Comparison of ENCODE assay signal across 26 mouse cellular contexts in genomic region chr3:35306013-35306412, GRCm38 (mm10).
A peak's percentile ranks its signal among the peaks of the same experiment; 100 is the strongest.
DNase-seq lines count a peak whose midpoint lies in the region; ATAC-seq and TF ChIP-seq lines count a peak whose summit lies in the region.
"Had no signal": no experiment of that assay in that cellular context is flagged by ENCODE, and none has a peak within 500 bp of the region (broad histone marks: within the 10 kb centered on the region; RNA-seq: fewer than 3 reads in every experiment).

No protein-coding gene starts in this region.

- H3K36me3 ChIP-seq in thymus, adult 2 months (ENCODE audit: control insufficient read depth, insufficient read depth, low read length), result no peaks in the 10 kb centered on the region
- H3K36me3 ChIP-seq: forebrain, embryonic 10.5 days; G1E; hindbrain, embryonic 10.5 days; hindbrain, embryonic 13.5 days had no signal

- intact Hi-C loops in heart, postnatal 14 days (cut with DNase I), result no loop called here

- no peak overlapping the region for H3K4me3 ChIP-seq in thymus, adult 2 months (ENCODE audit: control insufficient read depth, insufficient read depth, low read length)
- H3K4me3 ChIP-seq: forebrain, embryonic 10.5 days; forebrain, embryonic 13.5 days; hindbrain, embryonic 10.5 days; hindbrain, embryonic 13.5 days had no signal

- no peak for TF ChIP-seq CTCF in thymus, adult 2 months (IDR thresholded peaks at IDR 0.05; ENCODE audit: borderline replicate concordance, control insufficient read depth, extremely low read depth, insufficient read depth, low read length, poor library complexity)

- peak; percentile 43 for ATAC-seq in activated CD4-positive, CD25-positive, alpha-beta regulatory T cell, adult 4 months
- no peak for ATAC-seq in frontal cortex, adult (ENCODE audit: low TSS enrichment)
- ATAC-seq: forebrain, embryonic 13.5 days; forebrain, embryonic 16.5 days; hindbrain, embryonic 16.5 days; intestine, embryonic 16.5 days; Patski had no signal

- peak; percentile 10 for DNase-seq in heart, adult 11 months
- no peak for DNase-seq in heart, postnatal 14 days
- peak; percentile 32 for DNase-seq in thymus, postnatal 25 days
- DNase-seq in thymus, adult 2 months, result no peak
- peak; percentile 17 to 19 for DNase-seq in thymus, postnatal 36 days
- DNase-seq in layer of hippocampus, postnatal 10 days (ENCODE audit: low spot score in 2 of 2), result no peak
- DNase-seq: adrenal gland, adult 8-10 months; adrenal gland, postnatal 25 days; cerebellum, adult 11-12 months; cerebellum, adult 8-10 months; cerebellum, postnatal 14 days; gastrocnemius, postnatal 10 days; gastrocnemius, postnatal 36 days; heart, postnatal 36 days had no signal

- H3K27me3 ChIP-seq in thymus, adult 2 months (ENCODE audit: control insufficient read depth, insufficient read depth, low read length), result no peaks in the 10 kb centered on the region
- H3K27me3 ChIP-seq: CH12.LX; forebrain, embryonic 13.5 days; hindbrain, embryonic 13.5 days; Patski had no signal

- H3K4me1 ChIP-seq in thymus, adult 2 months (replicated peaks; ENCODE audit: control insufficient read depth, insufficient read depth, low read length), result peaks cover 15% of the 10 kb centered on the region
- H3K4me1 ChIP-seq: forebrain, embryonic 10.5 days; forebrain, embryonic 13.5 days; hindbrain, embryonic 13.5 days had no signal

- no peak overlapping the region for H3K27ac ChIP-seq in thymus, adult 2 months (ENCODE audit: control insufficient read depth, insufficient read depth, low read length)
- H3K27ac ChIP-seq: forebrain, embryonic 10.5 days; forebrain, embryonic 13.5 days; hindbrain, embryonic 10.5 days; hindbrain, embryonic 13.5 days had no signal

- 35% methylated on average over 4 of the region's 4 CpGs for WGBS in thymus, adult 2 months

- TF ChIP-seq POLR2A in thymus, adult 2 months (IDR thresholded peaks at IDR 0.05; ENCODE audit: control insufficient read depth, extremely low read depth, insufficient read depth, low read length, poor library complexity), result no peak

Comparison
In these comparisons a context has a peak if more than half of its experiments do, and no peak if none do; other contexts are left out.
1. DNase-seq: peak in heart, adult 11 months (single experiment), thymus, postnatal 25 days (single experiment) and thymus, postnatal 36 days (2 of 2); none in heart, postnatal 14 days (0 of 2), thymus, adult 2 months (single experiment) and layer of hippocampus, postnatal 10 days (0 of 2).